Mouse (Mus musculus) 416B (cell line): ENCODE data around the gene Bod1l.
A peak's percentile ranks its signal among the peaks of the same experiment; 100 is the strongest.

Source experiments
- DNase-seq: peaks from one replicate; pipeline ENCODE4 v3.0.0; 2011; ENCODE audit warnings: low read depth

Bod1l gene

GRCm38 (mm10) chr5:41801622-41802021 is 42.5 kb downstream of the Bod1l start:
- DNase-seq = no peak

GRCm38 (mm10) chr5:41794434-41794833 is 49.7 kb downstream of the Bod1l start:
- no peak for DNase-seq

GRCm38 (mm10) chr5:41790517-41790916 is 53.6 kb downstream of the Bod1l start:
- DNase-seq = no peak

- no peak for DNase-seq
Observed at GRCm38 (mm10) chr5:41788877-41789276, 55.2 kb downstream of the Bod1l start.

GRCm38 (mm10) chr5:41781890-41782289 is 62.2 kb downstream of the Bod1l start:
- DNase-seq = no peak

DNA sequence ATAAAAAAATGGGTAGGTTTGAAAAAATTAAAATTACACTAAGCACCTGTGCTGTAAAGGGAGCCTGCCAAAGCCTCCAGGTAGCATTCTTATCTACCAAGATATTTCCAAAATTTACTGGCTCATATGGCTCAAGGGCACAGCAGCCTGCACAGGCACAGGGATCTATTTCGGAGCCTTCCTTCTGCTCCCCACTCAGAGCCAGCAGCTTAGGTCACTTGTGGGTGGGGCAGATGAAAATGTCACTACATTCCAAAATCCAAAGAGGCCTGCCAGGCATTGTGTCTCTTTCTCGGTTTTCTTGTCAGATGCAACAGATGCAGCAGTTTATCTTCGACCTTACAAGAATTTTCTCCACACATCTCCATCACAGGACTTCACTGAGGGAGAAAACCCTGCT is 64.1 kb downstream of the Bod1l start:
- no peak for DNase-seq

DNA sequence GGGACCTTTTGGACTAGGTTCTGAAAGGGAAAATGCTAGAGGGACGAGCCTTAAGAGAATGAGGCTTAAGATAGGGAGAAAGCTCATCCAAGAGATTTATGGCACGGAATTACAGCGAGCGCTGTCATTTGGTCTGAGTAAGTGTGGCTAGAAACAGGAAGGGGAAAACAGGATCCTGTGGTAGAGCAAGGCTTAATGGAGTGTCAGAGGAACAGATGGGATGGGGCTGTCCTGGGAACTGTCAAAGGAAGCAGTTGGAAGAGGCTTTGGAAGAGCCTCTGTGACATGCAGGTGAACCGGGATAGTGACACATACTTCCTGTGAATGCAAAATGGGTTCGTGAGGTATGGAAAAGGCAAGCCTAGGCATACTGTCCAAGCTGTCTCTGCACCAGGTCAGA is 68.4 kb downstream of the Bod1l start:
- no peak for DNase-seq

DNA sequence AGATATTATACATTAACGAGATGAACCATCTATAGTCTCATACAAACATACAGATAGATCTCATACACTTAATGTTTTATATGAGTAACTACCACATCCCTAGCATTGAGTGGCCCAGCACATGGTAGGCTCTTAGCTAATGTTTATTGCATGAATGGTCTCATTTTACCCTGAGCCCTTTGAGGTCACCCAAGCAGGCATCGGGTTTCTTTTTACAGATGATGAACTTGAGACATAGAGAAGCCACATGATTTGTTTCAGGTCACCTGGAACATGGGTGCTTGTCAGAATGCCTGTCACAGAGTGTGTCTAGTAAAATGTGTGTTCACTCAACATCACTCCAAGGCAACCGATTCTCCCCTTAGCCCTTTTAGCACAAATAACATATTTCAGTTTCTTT is 68.8 kb downstream of the Bod1l start:
- no peak for DNase-seq

GRCm38 (mm10) chr5:41768382-41769040 is 75.6 kb downstream of the Bod1l start:
- peak; percentile 86 for DNase-seq

- DNase-seq = peak; percentile 25
Observed at GRCm38 (mm10) chr5:41767296-41768200, 76.6 kb downstream of the Bod1l start.

DNA sequence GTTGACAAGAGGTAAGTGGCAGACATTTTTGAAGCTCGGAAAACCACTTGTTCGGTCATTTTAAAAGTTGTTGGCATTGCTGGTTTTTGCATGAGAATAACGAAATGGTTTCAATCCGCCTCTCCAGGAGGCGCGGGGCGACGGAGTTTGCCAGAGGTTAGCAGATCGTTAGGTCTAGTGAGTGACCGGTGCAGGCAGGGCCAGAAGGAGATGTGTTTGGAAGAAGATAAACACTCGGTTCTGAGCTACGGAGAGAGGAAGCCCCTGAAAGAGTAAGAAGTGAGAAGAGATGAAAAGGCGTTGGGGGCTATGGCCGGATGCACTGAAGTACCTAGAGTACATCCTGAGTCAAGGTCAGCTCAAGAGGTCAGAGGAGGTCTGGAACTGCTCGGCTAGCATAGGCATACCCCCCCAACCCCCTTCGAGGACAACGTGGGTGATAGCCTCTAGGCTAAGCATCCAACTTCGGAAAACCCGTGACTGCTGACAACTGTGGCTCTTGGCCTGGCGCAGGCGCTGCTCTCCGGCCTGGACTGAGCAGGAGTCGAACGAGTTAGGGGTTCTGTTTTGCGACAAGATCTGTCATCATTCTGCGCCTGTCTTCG is 77.6 kb downstream of the Bod1l start:
- no peak for DNase-seq

- no peak for DNase-seq
Observed at GRCm38 (mm10) chr5:41765626-41766405, 78.3 kb downstream of the Bod1l start.

DNA sequence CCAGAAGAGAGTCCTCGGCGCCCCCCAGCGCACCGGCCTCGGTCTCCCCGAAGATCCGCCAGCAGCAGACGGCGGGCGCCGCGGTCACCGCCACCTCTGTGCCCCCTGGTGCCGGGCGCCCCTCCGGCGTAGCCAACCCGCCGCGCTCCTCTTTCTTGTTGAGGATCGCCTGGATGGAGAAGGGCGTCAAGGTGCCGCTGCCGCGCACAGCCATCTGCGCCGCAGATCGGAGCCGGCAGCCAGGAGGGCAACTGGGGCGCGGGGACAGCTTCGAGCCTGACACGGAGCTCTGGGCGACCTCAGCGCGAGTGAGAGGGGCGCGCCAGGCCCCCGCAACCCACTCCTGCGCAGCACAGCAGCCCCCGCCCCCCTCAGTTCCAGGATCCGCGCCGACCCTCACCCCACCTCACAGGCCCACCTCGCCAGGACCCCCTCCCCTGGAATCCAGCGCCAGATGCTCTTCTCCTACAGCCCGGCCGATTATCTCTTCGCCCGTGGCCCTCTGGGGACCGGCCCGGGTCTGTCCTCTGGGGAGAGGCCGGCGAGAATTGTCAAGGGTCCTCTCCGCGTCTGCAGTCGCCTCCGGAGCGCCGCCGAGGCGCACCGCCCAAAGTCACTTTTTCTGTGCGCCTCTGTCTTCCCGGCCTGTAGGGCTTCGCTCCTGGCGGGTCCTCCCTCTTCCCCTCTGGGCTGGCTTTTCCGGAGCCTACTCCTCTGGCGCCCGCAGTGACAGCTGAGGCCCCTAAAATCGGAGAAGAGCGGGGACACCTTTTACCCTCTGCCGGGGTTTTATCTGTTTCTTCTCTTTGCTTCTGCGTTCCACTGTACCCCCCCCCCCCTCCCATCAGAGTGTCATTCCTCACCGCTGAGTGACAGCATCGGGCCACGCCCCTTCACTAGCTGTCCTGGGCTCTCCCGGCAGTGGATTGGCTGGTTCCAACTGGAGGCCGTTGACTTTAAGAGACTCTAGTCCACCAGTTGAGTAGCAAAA is 80.1 kb downstream of the Bod1l start, which contains the start of gene Nkx3-2:
Gene Nkx3-2 (minus strand): TSS at position 771 of the 991 bp plus-strand sequence.
- DNase-seq = no peak

- DNase-seq = no peak
Observed at GRCm38 (mm10) chr5:41762947-41763730, 81.0 kb downstream of the Bod1l start.

DNA sequence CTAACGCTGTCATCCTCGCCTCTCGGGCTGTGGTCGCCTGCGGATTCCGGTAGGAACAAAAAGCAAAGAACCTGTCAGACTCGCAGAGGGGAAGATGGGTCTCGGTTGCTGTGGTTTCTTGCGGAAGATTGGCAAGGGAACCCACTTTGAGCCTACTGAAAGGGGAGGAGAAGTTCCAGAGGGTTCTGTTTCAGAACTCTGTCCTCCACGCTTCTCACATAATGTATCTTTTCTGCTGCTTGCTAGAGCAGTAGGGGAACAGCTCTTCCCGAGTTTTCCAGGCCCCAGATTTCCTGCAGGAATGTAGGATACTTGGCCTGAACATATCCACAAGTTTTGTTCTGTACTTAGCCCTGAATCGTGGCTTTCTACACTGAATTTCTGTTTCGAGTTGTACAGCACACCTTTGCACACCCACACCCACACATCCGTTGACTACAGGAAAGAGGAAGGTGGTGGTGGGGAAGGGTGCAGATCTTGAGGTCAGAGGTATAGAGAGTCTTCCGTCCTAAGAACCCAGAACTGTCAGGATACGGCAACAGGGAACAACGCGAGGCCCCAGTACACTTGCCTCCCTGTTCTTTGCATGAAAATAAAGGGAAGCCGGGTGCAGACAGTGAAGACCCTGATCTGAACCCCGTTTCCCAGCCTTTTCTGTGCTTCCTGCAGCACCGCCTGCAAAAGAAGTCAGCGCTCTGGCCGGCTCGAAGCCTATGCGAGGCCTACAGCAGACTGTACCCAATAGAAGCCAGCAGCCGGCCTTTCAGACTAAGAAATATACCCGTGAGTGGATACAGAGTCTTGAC is 81.8 kb downstream of the Bod1l start:
- DNase-seq = no peak

DNA sequence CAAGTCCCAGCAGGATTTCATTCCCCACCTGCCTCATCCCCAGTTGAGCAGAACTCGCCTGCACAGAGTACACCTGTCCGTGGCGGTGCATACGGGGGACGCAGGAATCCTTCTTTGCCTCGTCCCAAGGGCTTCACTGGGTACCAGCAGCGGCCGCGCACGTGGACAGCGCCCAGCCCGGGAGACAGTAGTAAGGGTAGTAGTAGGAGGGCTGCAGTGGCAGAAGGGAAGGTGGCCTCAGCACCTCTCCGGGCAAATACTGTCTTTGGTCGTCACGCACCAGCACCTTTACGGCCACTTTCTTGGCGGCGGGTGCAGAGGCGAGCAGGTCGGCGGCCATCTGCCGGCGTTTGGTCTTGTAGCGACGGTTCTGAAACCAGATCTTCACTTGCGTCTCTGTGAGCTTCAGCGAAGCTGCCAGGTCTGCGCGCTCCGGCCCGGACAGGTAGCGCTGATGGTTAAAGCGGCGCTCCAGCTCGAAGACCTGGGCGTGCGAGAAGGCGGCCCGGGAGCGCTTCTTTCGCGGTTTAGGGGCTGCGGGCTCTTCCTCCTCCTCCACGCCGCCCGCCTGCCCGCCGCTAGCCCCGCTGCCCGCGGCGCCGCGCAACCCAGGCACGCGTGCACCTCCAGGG is 82.5 kb downstream of the Bod1l start:
- DNase-seq = no peak

DNA sequence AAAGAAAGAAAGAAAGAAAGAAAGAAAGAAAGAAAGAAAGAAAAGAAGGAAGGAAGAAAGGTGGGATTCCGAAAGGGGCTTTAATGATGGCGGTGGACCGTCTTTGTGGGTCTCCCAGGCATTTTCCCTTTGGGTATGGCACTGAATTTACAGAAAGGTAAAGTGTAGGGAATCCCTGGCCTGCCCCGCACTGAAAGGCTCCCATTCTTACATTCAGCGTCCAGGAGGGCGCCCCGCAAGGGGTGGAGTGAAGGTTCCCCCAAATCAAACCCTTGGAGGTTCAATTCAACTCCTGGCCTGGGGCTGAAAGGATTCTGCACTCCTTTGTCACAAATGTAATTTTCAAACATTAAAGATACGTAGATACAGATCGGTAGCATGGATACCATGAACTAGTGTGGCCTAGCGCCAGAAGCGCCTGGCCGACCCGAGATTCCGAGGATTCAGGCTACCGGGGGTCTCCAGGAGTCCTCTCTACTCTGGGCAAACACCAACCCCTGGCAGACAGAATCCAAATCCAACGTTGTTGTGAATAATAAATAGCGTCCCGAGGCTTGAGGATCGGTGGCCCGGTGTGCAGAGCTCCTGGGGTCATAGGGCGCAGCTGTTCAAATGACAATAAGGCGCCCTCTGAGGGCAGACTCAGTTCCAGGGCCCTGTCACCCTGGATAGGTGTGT is 83.1 kb downstream of the Bod1l start:
- no peak for DNase-seq

- no peak for DNase-seq
Observed at GRCm38 (mm10) chr5:41760071-41760470, 84.0 kb downstream of the Bod1l start.
